ENCODE assay signal across 9 mouse cellular contexts in genomic region chr3:102995233-102995604, GRCm38 (mm10). TPM values are rescaled to one million over a fixed set of nuclear protein-coding genes. Genes with fewer than 3 reads are reported as not detected.
DNase-seq lines count a peak whose midpoint lies in the region; ATAC-seq and TF ChIP-seq lines count a peak whose summit lies in the region.
"Had no signal": no experiment of that assay in that cellular context is flagged by ENCODE, and none has a peak within 500 bp of the region (broad histone marks: within the 10 kb centered on the region; RNA-seq: fewer than 3 reads in every experiment).

No protein-coding gene starts in this region.

- no peak for ATAC-seq in heart, embryonic 11.5 days (replicated peaks; ENCODE audit: insufficient number of reproducible peaks, low FRiP score, low TSS enrichment)
- peak; percentile 0; the same call in 1 of the 2 replicates for ATAC-seq in forebrain, embryonic 16.5 days
- no peak for ATAC-seq in liver, postnatal 0 days

- H3K36me3 ChIP-seq in heart, embryonic 11.5 days (ENCODE audit: control insufficient read depth, insufficient read depth, low read length): peaks cover 19% of the 10 kb centered on the region
- H3K36me3 ChIP-seq in E14TG2a.4 (ENCODE audit: insufficient read depth, low read length): peaks cover 30% of the 10 kb centered on the region
- peaks cover 13% of the 10 kb centered on the region for H3K36me3 ChIP-seq in forebrain, embryonic 16.5 days (ENCODE audit: control insufficient read depth, insufficient read depth)
- peaks cover 17% of the 10 kb centered on the region for H3K36me3 ChIP-seq in liver, postnatal 0 days (replicated peaks; ENCODE audit: insufficient read depth, low read length)

- 51% methylated on average over 7 of the region's 7 CpGs for WGBS in heart, embryonic 11.5 days (ENCODE audit: insufficient replicate concordance)
- WGBS in forebrain, embryonic 16.5 days: 44% methylated on average over 7 of the region's 7 CpGs
- 42% methylated on average over 7 of the region's 7 CpGs for WGBS in liver, postnatal 0 days (ENCODE audit: insufficient replicate concordance)

- peak overlapping the region; percentile 91 for H3K27ac ChIP-seq in heart, embryonic 11.5 days (ENCODE audit: low read depth, low read length)
- H3K27ac ChIP-seq in forebrain, embryonic 16.5 days (ENCODE audit: low read length): no peak overlapping the region; the same call in 1 of the 2 replicates
- H3K27ac ChIP-seq in liver, postnatal 0 days (ENCODE audit: low read depth): peak overlapping the region; percentile 97

- peak overlapping the region; percentile 74 for H3K4me2 ChIP-seq in heart, embryonic 11.5 days
- H3K4me2 ChIP-seq in forebrain, embryonic 16.5 days (ENCODE audit: low read length): peak overlapping the region; percentile 68
- H3K4me2 ChIP-seq in liver, postnatal 0 days (ENCODE audit: low read depth, low read length): peak overlapping the region; percentile 69

- peak overlapping the region; percentile 80 for H3K9ac ChIP-seq in heart, embryonic 11.5 days (ENCODE audit: low read depth, low read length)
- H3K9ac ChIP-seq in forebrain, embryonic 16.5 days (replicated peaks; ENCODE audit: low read depth, low read length): peak overlapping the region; percentile 73
- peak overlapping the region; percentile 78; the same call in 1 of the 2 replicates for H3K9ac ChIP-seq in liver, postnatal 0 days (replicated peaks)

- peaks cover 6% of the 10 kb centered on the region for H3K4me1 ChIP-seq in heart, embryonic 11.5 days (ENCODE audit: control insufficient read depth, insufficient read depth, low read length)
- peaks cover 51% of the 10 kb centered on the region for H3K4me1 ChIP-seq in E14TG2a.4 (replicated peaks; ENCODE audit: low read depth, low read length)
- peaks cover 13% of the 10 kb centered on the region for H3K4me1 ChIP-seq in forebrain, embryonic 16.5 days (replicated peaks; ENCODE audit: control insufficient read depth, insufficient read depth, low read length)
- H3K4me1 ChIP-seq in liver, postnatal 0 days (ENCODE audit: insufficient read depth): peaks cover 14% of the 10 kb centered on the region

- TF ChIP-seq CTCF in E14TG2a.4 (conservative IDR thresholded peaks at IDR 0.05; ENCODE audit: low read length): no peak
- TF ChIP-seq CTCF in liver, postnatal 0 days (IDR thresholded peaks at IDR 0.05; ENCODE audit: low read depth): no peak

- no peaks in the 10 kb centered on the region for H3K27me3 ChIP-seq in heart, embryonic 11.5 days (ENCODE audit: control insufficient read depth, insufficient read depth, low read length)
- no peaks in the 10 kb centered on the region for H3K27me3 ChIP-seq in E14TG2a.4 (ENCODE audit: insufficient read depth, low read length)
- no peaks in the 10 kb centered on the region for H3K27me3 ChIP-seq in forebrain, embryonic 16.5 days (replicated peaks; ENCODE audit: control insufficient read depth, insufficient read depth, low read length)
- no peaks in the 10 kb centered on the region for H3K27me3 ChIP-seq in liver, postnatal 0 days (ENCODE audit: insufficient read depth, low read length)

- no peak for TF ChIP-seq EP300 in liver, postnatal 0 days (IDR thresholded peaks at IDR 0.05; ENCODE audit: low read depth)

- no peak for DNase-seq in heart, adult 8-10 months (ENCODE audit: low spot score)
- no peak for DNase-seq in liver, postnatal 0 days
- DNase-seq in T-cell, adult 2 months (ENCODE audit: low spot score): no peak
- no peak for DNase-seq in adrenal gland, adult 18-20 months (ENCODE audit: low spot score in 2 of 2)
- DNase-seq in right cerebral cortex, postnatal 36 days (ENCODE audit: low spot score in 2 of 2): no peak

- peak overlapping the region; percentile 66 for H3K4me3 ChIP-seq in heart, embryonic 11.5 days (ENCODE audit: low read depth, low read length)
- H3K4me3 ChIP-seq in E14TG2a.4 (replicated peaks; ENCODE audit: low read length): peak overlapping the region; percentile 82
- peak overlapping the region; percentile 60 for H3K4me3 ChIP-seq in forebrain, embryonic 16.5 days (replicated peaks; ENCODE audit: low read length)
- H3K4me3 ChIP-seq in liver, postnatal 0 days (ENCODE audit: low read depth, low read length): peak overlapping the region; percentile 75

- no peaks in the 10 kb centered on the region for H3K9me3 ChIP-seq in heart, embryonic 11.5 days (replicated peaks; ENCODE audit: control insufficient read depth, low read length)
- no peaks in the 10 kb centered on the region for H3K9me3 ChIP-seq in E14TG2a.4 (ENCODE audit: low read length)
- H3K9me3 ChIP-seq in forebrain, embryonic 16.5 days (ENCODE audit: control insufficient read depth, low read length): no peaks in the 10 kb centered on the region
- H3K9me3 ChIP-seq in liver, postnatal 0 days (ENCODE audit: low read length): no peaks in the 10 kb centered on the region

RNA-seq across cellular contexts. Expression of gene Sike1, which starts 0.3 kb away (rescaled TPM):
- 88.0 and 89.4 TPM in 2 replicates for polyA plus RNA-seq in heart, embryonic 11.5 days (2014; fragmentation: Nextera tagmentation; extraction: Ambion mirVana)
- total RNA-seq in heart, adult 8-10 months (2022): 10 to 100 TPM; 56.5 to 60.9 (median 59.3) TPM
- 53.1 and 58.9 TPM in 2 replicates for polyA plus RNA-seq in forebrain, embryonic 16.5 days (2015; fragmentation: Nextera tagmentation; extraction: Ambion mirVana)
- polyA plus RNA-seq in liver, postnatal 0 days (2015; fragmentation: Nextera tagmentation; extraction: Ambion mirVana): 15.8 and 18.4 TPM in 2 replicates
- 10 to 100 TPM; 62.0 to 70.6 TPM for total RNA-seq in adrenal gland, adult 18-20 months (2021)

RNA-seq across cellular contexts. Expression of gene Csde1, which starts 25.0 kb away (rescaled TPM):
- polyA plus RNA-seq in heart, embryonic 11.5 days (2014; fragmentation: Nextera tagmentation; extraction: Ambion mirVana): 335 and 357 TPM in 2 replicates
- total RNA-seq in heart, adult 8-10 months (2022): 100 to 1,000 TPM; 544 to 568 (median 560) TPM
- 465 and 523 TPM in 2 replicates for polyA plus RNA-seq in forebrain, embryonic 16.5 days (2015; fragmentation: Nextera tagmentation; extraction: Ambion mirVana)
- 75.0 and 85.1 TPM in 2 replicates for polyA plus RNA-seq in liver, postnatal 0 days (2015; fragmentation: Nextera tagmentation; extraction: Ambion mirVana)
- 100 to 1,000 TPM; 423 to 430 TPM for total RNA-seq in adrenal gland, adult 18-20 months (2021)

RNA-seq across cellular contexts. Expression of gene Nr1h5, which starts 31.3 kb away (rescaled TPM):
- 0.32 and 0.64 TPM in 2 replicates for polyA plus RNA-seq in heart, embryonic 11.5 days (2014; fragmentation: Nextera tagmentation; extraction: Ambion mirVana)
- total RNA-seq in heart, adult 8-10 months (2022): not detected
- not detected in 2 replicates for polyA plus RNA-seq in forebrain, embryonic 16.5 days (2015; fragmentation: Nextera tagmentation; extraction: Ambion mirVana)
- 2.1 and 2.2 TPM in 2 replicates for polyA plus RNA-seq in liver, postnatal 0 days (2015; fragmentation: Nextera tagmentation; extraction: Ambion mirVana)
- total RNA-seq in adrenal gland, adult 18-20 months (2021): not detected
- total RNA-seq: left cerebral cortex, adult 8-10 months had no signal

RNA-seq across cellular contexts. Expression of gene Sycp1, which starts 59.3 kb away (rescaled TPM):
- polyA plus RNA-seq in heart, embryonic 11.5 days (2014; fragmentation: Nextera tagmentation; extraction: Ambion mirVana): not detected in 2 replicates
- total RNA-seq in heart, adult 8-10 months (2022): not detected
- not detected in 2 replicates for polyA plus RNA-seq in forebrain, embryonic 16.5 days (2015; fragmentation: Nextera tagmentation; extraction: Ambion mirVana)
- polyA plus RNA-seq in liver, postnatal 0 days (2015; fragmentation: Nextera tagmentation; extraction: Ambion mirVana): not detected in 2 replicates
- total RNA-seq in adrenal gland, adult 18-20 months (2021): not detected
- total RNA-seq: left cerebral cortex, adult 8-10 months had no signal
